Mouse (Mus musculus) embryonic fibroblast, embryonic 13.5 days (primary cell): ENCODE results near the gene Ttyh1. TPM values are rescaled to one million over a fixed set of nuclear protein-coding genes. Genes with fewer than 3 reads are reported as not detected.

Source experiments
- H3K27ac ChIP-seq: 2 replicates; pipeline ENCODE4 v1.5.1; 2012; ENCODE audit warnings: low read length, control low read depth, inconsistent platforms; ENCODE audit not compliant: insufficient read depth
- H3K4me1 ChIP-seq: 2 replicates; pipeline ENCODE4 v1.6.1; 2011; ENCODE audit warnings: low read length; ENCODE audit not compliant: control insufficient read depth, insufficient read depth
- H3K4me3 ChIP-seq: 2 replicates; pipeline ENCODE4 v1.5.1; 2011; ENCODE audit warnings: mild to moderate bottlenecking, control low read depth, low read length; ENCODE audit not compliant: insufficient read depth
- CTCF ChIP-seq: IDR thresholded peaks from 2 replicates; pipeline ENCODE4 v1.5.1; 2011; ENCODE audit warnings: mild to moderate bottlenecking, control low read depth, low read length, moderate library complexity, borderline replicate concordance; ENCODE audit not compliant: insufficient read depth
- POLR2A ChIP-seq: IDR thresholded peaks from 2 replicates; pipeline ENCODE4 v1.6.1; 2011; ENCODE audit warnings: low read depth, mild to moderate bottlenecking, control low read depth, low read length, moderate library complexity
- polyA plus RNA-seq: library from polyadenylated mRNA; stranded (reverse); fragments of >200 nt; gene quantifications from 2 replicates; pipeline ENCODE4 v1.2.4, GENCODE M21; 2011; ENCODE audit warnings: low read depth; ENCODE audit not compliant: missing spikeins, insufficient read length

Gene Ttyh1
- polyA plus RNA-seq, 1 experiment: 1.9 TPM

- 0 out of 2 replicates have a peak, but pooled peaks cover 5% of the 10 kb centered on the region for H3K4me1 ChIP-seq
- no peak overlapping the region for H3K27ac ChIP-seq
- TF ChIP-seq POLR2A: 0 out of 2 replicates have a peak, but pooled peaks have one; percentile 17
- no peak for TF ChIP-seq CTCF
- no peak overlapping the region for H3K4me3 ChIP-seq
Observed at GRCm38 (mm10) chr7:4146241-4147180, 27.3 kb downstream of the Ttyh1 start.

GRCm38 (mm10) chr7:4147371-4147770 is 28.2 kb downstream of the Ttyh1 start:
- H3K27ac ChIP-seq: no peak overlapping the region
- 0 out of 2 replicates have a peak, but pooled peaks cover 5% of the 10 kb centered on the region for H3K4me1 ChIP-seq
- TF ChIP-seq POLR2A (no peak), CTCF (no peak)
- no peak overlapping the region for H3K4me3 ChIP-seq

GRCm38 (mm10) chr7:4147836-4148235 is 28.6 kb downstream of the Ttyh1 start:
- Histone ChIP-seq H3K4me3 (no peak overlapping the region), H3K27ac (no peak overlapping the region), H3K4me1 (0 out of 2 replicates have a peak, but pooled peaks cover 5% of the 10 kb centered on the region)
- no peak for TF ChIP-seq CTCF

GRCm38 (mm10) chr7:4148341-4149208 is 29.4 kb downstream of the Ttyh1 start:
- Histone ChIP-seq H3K4me3 (peak overlapping the region; percentile 43), H3K4me1 (0 out of 2 replicates have a peak, but pooled peaks cover 5% of the 10 kb centered on the region), H3K27ac (peak overlapping the region; percentile 91)
- TF ChIP-seq POLR2A (0 out of 2 replicates have a peak, but pooled peaks have one; percentile 28), CTCF (no peak)

- TF ChIP-seq CTCF (no peak), POLR2A (peak; percentile 77)
- Histone ChIP-seq H3K4me1 (0 out of 2 replicates have a peak, but pooled peaks cover 5% of the 10 kb centered on the region), H3K27ac (peak overlapping the region; percentile 91), H3K4me3 (peak overlapping the region; percentile 43)
Observed at GRCm38 (mm10) chr7:4149209-4150054, 30.2 kb downstream of the Ttyh1 start.

GRCm38 (mm10) chr7:4150059-4150541 is 30.9 kb downstream of the Ttyh1 start, which contains the start of gene Leng9:
Gene Leng9, minus strand, starts transcription at chr7:4150374.
- H3K4me1 ChIP-seq: 0 out of 2 replicates have a peak, but pooled peaks cover 5% of the 10 kb centered on the region
- peak within 1 kb of the TSS; percentile 91 for H3K27ac ChIP-seq
- peak within 1 kb of the TSS; percentile 43 for H3K4me3 ChIP-seq
- TF ChIP-seq CTCF: no peak
- TF ChIP-seq POLR2A: peak; percentile 1; the same call in 1 of the 2 replicates

GRCm38 (mm10) chr7:4150811-4151221 is 31.6 kb downstream of the Ttyh1 start:
- 0 out of 2 replicates have a peak, but pooled peaks cover 5% of the 10 kb centered on the region for H3K4me1 ChIP-seq
- no peak overlapping the region for H3K27ac ChIP-seq
- TF ChIP-seq POLR2A: no peak
- no peak for TF ChIP-seq CTCF
- no peak overlapping the region for H3K4me3 ChIP-seq

- TF ChIP-seq CTCF (no peak), POLR2A (no peak)
- Histone ChIP-seq H3K27ac (no peak overlapping the region), H3K4me1 (0 out of 2 replicates have a peak, but pooled peaks cover 5% of the 10 kb centered on the region), H3K4me3 (no peak overlapping the region)
Observed at GRCm38 (mm10) chr7:4151241-4151640, 32.0 kb downstream of the Ttyh1 start.

GRCm38 (mm10) chr7:4154356-4154755 is 35.1 kb downstream of the Ttyh1 start:
- Histone ChIP-seq H3K4me1 (0 out of 2 replicates have a peak, but pooled peaks cover 5% of the 10 kb centered on the region), H3K4me3 (no peak overlapping the region), H3K27ac (no peak overlapping the region)
- TF ChIP-seq POLR2A: no peak
- TF ChIP-seq CTCF: no peak
